Mouse (Mus musculus) heart, postnatal 0 days (tissue): ENCODE measurements around the gene Ccdc3. TPM values are rescaled to one million over a fixed set of nuclear protein-coding genes. Genes with fewer than 3 reads are reported as not detected.

Experiments
- ATAC-seq: fragments of 200-750 bp; cut with Nextera tagmentation; 2 replicates; pipeline ENCODE4 v1.8.0; 2017; ENCODE audit warnings: low read depth, moderate number of reproducible peaks, moderate library complexity; ENCODE audit not compliant: insufficient read depth
- DNase-seq: peaks from one replicate; pipeline ENCODE4 v3.0.0-alpha.2; 2016; ENCODE audit warnings: low spot score
- H3K27ac ChIP-seq: fragments of 300-500 bp; sonication (generic); 2 replicates; pipeline ENCODE4 v1.5.1; 2014; ENCODE audit warnings: low read depth, mild to moderate bottlenecking
- H3K27me3 ChIP-seq: fragments of 300-500 bp; sonication (generic); 2 replicates; pipeline ENCODE4 v1.6.1; 2014; ENCODE audit warnings: low read length, mixed read lengths; ENCODE audit not compliant: control insufficient read depth, insufficient read depth
- H3K36me3 ChIP-seq: fragments of 300-500 bp; sonication (generic); replicated peaks from 2 replicates; pipeline ENCODE4 v1.6.1; 2014; ENCODE audit warnings: low read length, mixed read lengths; ENCODE audit not compliant: control insufficient read depth, insufficient read depth
- H3K4me1 ChIP-seq: fragments of 300-500 bp; sonication (generic); 2 replicates; pipeline ENCODE4 v1.6.1; 2014; ENCODE audit warnings: antibody characterized with exemption; ENCODE audit not compliant: control insufficient read depth, insufficient read depth
- H3K4me2 ChIP-seq: fragments of 300-500 bp; sonication (generic); 2 replicates; pipeline ENCODE4 v1.6.1; 2014; ENCODE audit warnings: low read depth, mild to moderate bottlenecking, low read length, moderate library complexity
- H3K4me3 ChIP-seq: fragments of 300-500 bp; sonication (generic); 2 replicates; pipeline ENCODE4 v1.5.1; 2014; ENCODE audit warnings: low read depth, low read length
- H3K9ac ChIP-seq: fragments of 300-500 bp; sonication (generic); replicated peaks from 2 replicates; pipeline ENCODE4 v1.6.1; 2014; ENCODE audit warnings: low read depth, low read length, mixed read lengths
- H3K9me3 ChIP-seq: fragments of 300-500 bp; sonication (generic); replicated peaks from 2 replicates; pipeline ENCODE4 v1.6.1; 2016; ENCODE audit warnings: low read length; ENCODE audit not compliant: control insufficient read depth
- CTCF ChIP-seq: IDR thresholded peaks from 2 replicates; pipeline ENCODE4 v1.5.1; 2016; ENCODE audit warnings: antibody characterized with exemption, control low read depth, low read depth
- EP300 ChIP-seq: IDR thresholded peaks from 2 replicates; pipeline ENCODE4 v1.6.1; 2016; ENCODE audit warnings: antibody characterized with exemption, low read depth
- WGBS: fragments of 180-500 bp; shearing (Covaris S2); extraction: QIAGEN DNeasy Blood & Tissue Kit; methylation state at CpG from one replicate; pipeline ENCODE4 v1.1.7; 2014; 5-methylcytosine and 5-hydroxymethylcytosine counted together
- polyA plus RNA-seq: library from polyadenylated mRNA; unstranded; fragments of >200 nt; fragmentation: Nextera tagmentation; extraction: Ambion mirVana; gene quantifications from 2 replicates; pipeline ENCODE4 v1.2.1, GENCODE M21; 2015
- total RNA-seq: library from RNA; depleted of rRNA; stranded (reverse); fragments of >200 nt; gene quantifications from 2 replicates; pipeline ENCODE4 v1.2.3, GENCODE M21; 2014; ENCODE audit warnings: low replicate concordance

Gene Ccdc3
- total and polyA plus RNA-seq, 2 experiments from 2014 or later, result 3.7 to 9.7 TPM

DNA sequence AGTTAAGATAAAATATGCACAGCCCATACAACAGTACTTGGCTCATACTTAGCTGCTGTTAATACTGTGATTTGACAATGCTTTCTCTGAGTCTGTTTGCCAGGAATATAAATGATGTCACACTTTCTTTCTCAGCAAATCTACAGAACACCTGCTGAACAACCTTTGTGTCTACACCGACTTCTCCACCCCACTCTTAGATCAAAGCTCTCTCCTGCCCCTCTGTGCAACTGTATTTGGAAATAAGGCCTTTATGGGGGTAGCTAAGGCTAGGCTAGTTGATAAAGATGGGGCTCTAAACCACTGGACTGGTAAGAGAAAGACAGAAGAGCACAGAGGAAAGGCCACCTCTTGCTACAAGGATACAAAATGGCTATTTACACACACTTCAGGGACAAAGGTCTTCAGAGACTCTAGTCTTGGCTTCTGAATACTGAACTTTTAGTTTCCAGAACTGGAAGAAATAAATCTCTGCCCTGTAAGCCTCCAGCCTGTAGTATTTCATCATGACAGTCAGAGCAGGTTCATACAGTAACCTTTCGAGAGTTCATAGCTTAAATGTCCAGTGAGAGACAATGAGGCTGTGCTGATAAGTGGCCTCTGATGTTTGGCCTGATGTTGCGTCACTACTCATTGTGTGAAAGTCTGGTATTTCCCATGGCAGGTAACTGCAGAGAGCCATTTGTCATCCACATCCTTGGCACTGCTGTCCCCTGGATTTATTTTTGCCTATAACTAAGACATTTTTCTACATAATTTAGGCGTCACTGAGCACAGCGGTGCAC, 2.4 kb upstream of the Ccdc3 start:
- Histone ChIP-seq H3K4me3 (no peak overlapping the region), H3K36me3 (no peaks in the 10 kb centered on the region), H3K4me1 (peaks cover 7% of the 10 kb centered on the region; the same call in 1 of the 2 replicates), H3K27ac (no peak overlapping the region), H3K4me2 (no peak overlapping the region), H3K27me3 (peaks cover 32% of the 10 kb centered on the region), H3K9ac (no peak overlapping the region), H3K9me3 (no peaks in the 10 kb centered on the region)
- TF ChIP-seq EP300, result no peak
- no peak for TF ChIP-seq CTCF
- DNase-seq (no peak), ATAC-seq (no peak)
- WGBS, result 70% methylated on average over 5 of the region's 5 CpGs

DNA sequence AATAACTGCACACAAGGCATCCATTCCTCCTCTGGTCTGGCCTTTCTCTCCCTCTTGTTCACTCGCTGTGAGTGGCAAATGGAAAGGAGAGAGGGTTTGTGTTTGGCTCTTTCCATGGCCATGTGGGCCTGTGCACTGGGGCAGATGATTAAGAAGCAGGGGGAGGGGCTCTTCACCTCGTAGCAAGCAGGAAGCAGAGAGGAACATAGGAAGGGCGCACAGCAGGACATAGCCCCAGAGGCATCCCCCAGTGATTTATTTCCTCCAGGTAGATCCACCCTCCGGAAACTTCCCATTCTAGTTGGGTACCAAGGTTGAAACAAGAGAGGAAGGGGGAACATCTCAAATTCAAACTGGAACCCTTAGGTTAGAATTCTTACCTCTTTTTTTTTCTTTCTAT, 2.4 kb downstream of the Ccdc3 start:
- Histone ChIP-seq H3K4me1 (peaks cover 7% of the 10 kb centered on the region; the same call in 1 of the 2 replicates), H3K9me3 (no peaks in the 10 kb centered on the region), H3K4me3 (no peak overlapping the region), H3K9ac (no peak overlapping the region), H3K4me2 (no peak overlapping the region), H3K27me3 (peaks cover 32% of the 10 kb centered on the region), H3K27ac (no peak overlapping the region), H3K36me3 (no peaks in the 10 kb centered on the region)
- no peak for ATAC-seq
- 66% methylated on average over 4 of the region's 4 CpGs for WGBS
- DNase-seq, result no peak
- TF ChIP-seq CTCF (no peak), EP300 (no peak)

DNA sequence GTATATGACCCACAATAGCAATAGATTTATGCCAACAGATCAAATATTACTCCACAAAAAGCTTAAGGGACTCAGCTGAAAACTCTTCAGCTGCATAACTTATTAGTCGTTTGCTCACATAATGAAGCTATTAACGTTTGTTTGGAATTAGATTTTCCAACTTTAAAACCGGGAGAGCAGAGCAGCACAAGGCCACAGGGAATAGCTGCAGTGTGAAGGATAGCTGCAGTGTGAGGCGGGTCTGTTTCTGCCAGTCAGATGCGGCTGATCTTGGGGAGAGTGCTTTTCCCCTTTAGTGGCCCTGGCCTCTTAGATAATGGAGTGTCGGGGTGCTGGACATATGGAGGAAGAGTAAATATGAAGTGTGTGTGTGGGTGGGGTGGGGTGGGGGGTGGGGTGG, 6.9 kb downstream of the Ccdc3 start:
- no peak for TF ChIP-seq EP300
- TF ChIP-seq CTCF, result no peak
- no peak for ATAC-seq
- H3K9me3 ChIP-seq, result no peaks in the 10 kb centered on the region
- DNase-seq, result no peak
- no peak overlapping the region for H3K9ac ChIP-seq
- no peak overlapping the region for H3K27ac ChIP-seq
- peaks cover 5% of the 10 kb centered on the region; the same call in 1 of the 2 replicates for H3K27me3 ChIP-seq
- H3K4me3 ChIP-seq, result no peak overlapping the region
- H3K4me1 ChIP-seq, result no peaks in the 10 kb centered on the region
- H3K36me3 ChIP-seq, result no peaks in the 10 kb centered on the region
- no peak overlapping the region for H3K4me2 ChIP-seq
- WGBS, result 52% methylated on average over 6 of the region's 6 CpGs

DNA sequence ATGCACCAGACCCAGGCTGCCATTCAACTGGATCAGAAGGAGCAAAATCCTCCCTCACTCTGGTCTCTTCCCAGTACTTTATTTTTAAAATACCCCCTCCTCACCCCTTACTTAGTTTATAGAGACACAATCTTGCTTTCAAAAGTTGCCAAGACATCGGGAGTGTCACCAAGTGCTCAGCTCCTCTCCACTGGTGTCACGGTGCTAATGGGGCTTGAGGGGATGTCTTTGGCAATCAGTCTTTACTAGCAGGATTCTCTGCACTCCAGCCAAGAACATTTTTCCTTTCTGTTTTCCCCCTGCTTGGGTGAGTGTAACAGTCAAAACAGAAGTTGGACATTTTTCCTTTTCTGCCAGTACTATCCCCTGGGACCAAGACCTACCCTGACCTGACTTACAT, 10.3 kb downstream of the Ccdc3 start:
- TF ChIP-seq CTCF (no peak), EP300 (no peak)
- WGBS, result 70% methylated on average over 2 of the region's 2 CpGs
- no peak overlapping the region for H3K4me3 ChIP-seq

DNA sequence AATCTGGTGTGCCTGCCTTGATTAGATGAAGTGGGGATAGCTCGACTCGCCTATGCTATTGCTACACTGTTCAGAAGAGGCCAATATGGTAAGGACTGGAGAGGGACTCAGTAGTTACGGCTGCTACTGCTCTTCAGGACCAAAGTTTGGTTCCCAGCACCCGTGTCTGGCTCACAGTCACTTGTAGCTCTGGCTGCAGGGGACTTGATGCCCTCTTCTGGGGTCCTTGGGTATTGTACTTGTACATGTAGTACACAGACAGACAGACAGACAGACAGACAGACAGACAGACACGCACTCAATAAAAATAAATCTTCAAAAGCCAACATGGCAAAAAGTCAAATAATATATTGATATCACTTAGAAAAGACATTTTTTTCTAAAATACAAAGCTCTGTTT, 17.1 kb downstream of the Ccdc3 start:
- 85% methylated on average over 5 of the region's 5 CpGs for WGBS
- Histone ChIP-seq H3K9ac (no peak overlapping the region), H3K4me1 (0 out of 2 replicates have a peak, but pooled peaks cover 3% of the 10 kb centered on the region), H3K27me3 (no peaks in the 10 kb centered on the region), H3K4me3 (no peak overlapping the region), H3K36me3 (no peaks in the 10 kb centered on the region), H3K4me2 (no peak overlapping the region), H3K9me3 (no peaks in the 10 kb centered on the region), H3K27ac (no peak overlapping the region)
- no peak for ATAC-seq
- no peak for DNase-seq
- TF ChIP-seq CTCF (no peak), EP300 (no peak)

More for the DNA sequence above, 10.3 kb downstream of the Ccdc3 start:
- H3K9me3 ChIP-seq, result no peaks in the 10 kb centered on the region
- no peak for ATAC-seq
- DNase-seq, result no peak
- no peak overlapping the region for H3K9ac ChIP-seq
- no peak overlapping the region for H3K27ac ChIP-seq
- no peak overlapping the region for H3K4me2 ChIP-seq
- no peaks in the 10 kb centered on the region for H3K4me1 ChIP-seq
- no peaks in the 10 kb centered on the region for H3K36me3 ChIP-seq
- H3K27me3 ChIP-seq, result no peaks in the 10 kb centered on the region
